Mouse (Mus musculus) frontal cortex, postnatal 10 days (tissue): ENCODE measurements around the gene Gm4969.
"Not testable (repeated sequence)": the region's sequence is repeated elsewhere in the genome, so short reads cannot be mapped to it uniquely, and the experiment has no call there.

Experiments used
- DNase-seq, 2 experiments: peaks; one replicate each; pipeline ENCODE4 v3.0.0; 2022; ENCODE audit warnings: low spot score in 2 of 2, mixed read lengths in 1 of 2

Gm4969 gene

GRCm38 (mm10) chr7:19071024-19071423 lies 47.1 kb downstream of the Gm4969 start:
- DNase-seq: not testable (repeated sequence)

- DNase-seq: no peak
Observed at GRCm38 (mm10) chr7:19069500-19069899, 48.7 kb downstream of the Gm4969 start.

- DNase-seq: no peak
Observed at GRCm38 (mm10) chr7:19068707-19069106, 49.5 kb downstream of the Gm4969 start.

GRCm38 (mm10) chr7:19067935-19068334 lies 50.2 kb downstream of the Gm4969 start:
- peak in 1 of 2 experiments; percentile 2 for DNase-seq

- no peak for DNase-seq
Observed at GRCm38 (mm10) chr7:19067063-19067462, 51.1 kb downstream of the Gm4969 start.

- DNase-seq: no peak
Observed at GRCm38 (mm10) chr7:19065896-19066295, 52.3 kb downstream of the Gm4969 start.

- no peak for DNase-seq
Observed at GRCm38 (mm10) chr7:19057405-19057804, 60.8 kb downstream of the Gm4969 start.

- no peak for DNase-seq
Observed at GRCm38 (mm10) chr7:19055108-19055507, 63.1 kb downstream of the Gm4969 start.

- DNase-seq: no peak
Observed at GRCm38 (mm10) chr7:19054777-19055076, 63.4 kb downstream of the Gm4969 start.

- peak; percentile 58 to 59 for DNase-seq
Observed at GRCm38 (mm10) chr7:19054047-19054776, 64.0 kb downstream of the Gm4969 start, which contains the start of gene Rsph6a. Gene Rsph6a, plus strand, starts transcription at chr7:19054690.

- no peak for DNase-seq
Observed at GRCm38 (mm10) chr7:19053136-19053532, 65.0 kb downstream of the Gm4969 start.

- DNase-seq: no peak
Observed at GRCm38 (mm10) chr7:19052345-19053135, 65.6 kb downstream of the Gm4969 start.

- DNase-seq: no peak
Observed at GRCm38 (mm10) chr7:19051161-19051560, 67.0 kb downstream of the Gm4969 start.

GRCm38 (mm10) chr7:19050172-19050571 lies 68.0 kb downstream of the Gm4969 start:
- DNase-seq: no peak

GRCm38 (mm10) chr7:19049252-19049651 lies 68.9 kb downstream of the Gm4969 start:
- no peak for DNase-seq
